Mouse (Mus musculus) neural tube, embryonic 14.5 days (tissue): ENCODE measurements around the gene Spg20. TPM values are rescaled to one million over a fixed set of nuclear protein-coding genes. Genes with fewer than 3 reads are reported as not detected.

Experiments
- microRNA-seq: library from miRNA; unstranded; fragments of <30 nt; microRNA quantifications from one replicate; pipeline ENCODE4, GENCODE M21; 2016
- polyA plus RNA-seq: library from polyadenylated mRNA; unstranded; fragments of >200 nt; fragmentation: Nextera tagmentation; extraction: Ambion mirVana; gene quantifications from 2 replicates; pipeline ENCODE4 v1.2.1, GENCODE M21; 2014

Gene Spg20
- polyA plus RNA-seq, 1 experiment from 2014 or later, result 15.8 TPM

Small RNA genes lying within 50 kb of the gene (microRNA-seq; reads per million reads assigned to microRNA genes)
- gene Gm22029, result not detected

Other genes with a start within 250 kb of the Spg20 start
- 1.3 and 1.5 TPM in 2 replicates for gene Sertm1, start 196.2 kb upstream of the Spg20 start, polyA plus RNA-seq
- gene Ccna1, start 56.6 kb upstream of the Spg20 start, polyA plus RNA-seq, result 0.70 and 1.1 TPM in 2 replicates
- 0.11 and 0.18 TPM in 2 replicates for gene Ccdc169, start 25.2 kb downstream of the Spg20 start, polyA plus RNA-seq
- gene Sohlh2, start 69.9 kb downstream of the Spg20 start, polyA plus RNA-seq, result 0.08 TPM in 1 of 2 replicates, not detected in the other
- 276 and 297 TPM in 2 replicates for gene Dclk1, start 130.3 kb downstream of the Spg20 start, polyA plus RNA-seq